Mouse (Mus musculus): ENCODE measurements around the gene Pttg1ip.

The Pttg1ip gene

GRCm38 (mm10) chr10:77643160-77643559 is 61.6 kb downstream of the Pttg1ip start:
- peak in 1 of 2 experiments; percentile 38 for DNase-seq

GRCm38 (mm10) chr10:77645571-77645970 is 64.1 kb downstream of the Pttg1ip start:
- no peak for DNase-seq

GRCm38 (mm10) chr10:77647461-77647860 is 65.9 kb downstream of the Pttg1ip start:
- no peak for DNase-seq

- no peak for DNase-seq
These were observed 66.4 kb downstream of the Pttg1ip start for GRCm38 (mm10) chr10:77647901-77648300.

All from kidney, postnatal 25 days (tissue).